ENCODE assay signal across 7 mouse cellular contexts in the genomic region with DNA sequence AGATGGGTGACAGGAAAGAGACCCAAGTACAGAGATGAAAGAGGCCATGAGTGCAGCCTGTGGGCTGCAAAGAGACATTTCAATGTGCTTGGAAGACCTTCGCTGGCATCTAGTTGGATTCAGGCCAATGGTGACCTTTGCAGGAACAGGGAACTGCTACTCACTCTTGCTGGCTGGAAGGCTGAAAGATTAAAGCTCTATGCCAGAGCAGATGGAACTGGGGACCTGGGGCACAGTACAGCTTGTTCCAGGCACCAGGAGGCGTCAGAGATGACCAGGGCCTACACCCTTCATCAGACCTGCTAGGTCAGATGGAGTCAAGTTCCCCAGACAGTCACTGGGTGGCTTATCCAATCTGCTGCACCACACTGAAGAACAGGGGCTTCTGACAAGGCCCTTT. TPM values are rescaled to one million over a fixed set of nuclear protein-coding genes. Genes with fewer than 3 reads are reported as not detected.
A peak's percentile ranks its signal among the peaks of the same experiment; 100 is the strongest.
DNase-seq lines count a peak whose midpoint lies in the region; ATAC-seq lines count a peak whose summit lies in the region.

No protein-coding gene starts in this region.

- no peak for ATAC-seq in frontal cortex, adult (ENCODE audit: low TSS enrichment)

- peak; percentile 37 for DNase-seq in ovary, postnatal 36 days (ENCODE audit: low spot score)
- no peak for DNase-seq in ovary, postnatal 14 days (ENCODE audit: low spot score)
- DNase-seq in adrenal gland, postnatal 36 days: peak; percentile 85
- peak; percentile 34 to 48 for DNase-seq in heart, adult 9 months (ENCODE audit: low spot score in 2 of 2)
- no peak for DNase-seq in kidney, adult 18-20 months
- no peak for DNase-seq in urinary bladder, postnatal 36 days (ENCODE audit: low spot score in 2 of 2)

RNA-seq across cellular contexts. Expression of a gene that starts 17.3 kb away (rescaled TPM):
- total RNA-seq in adrenal gland, postnatal 36 days (2021): 100 to 1,000 TPM; 469 to 912 TPM

RNA-seq across cellular contexts. Expression of a gene that starts 57.0 kb away (rescaled TPM):
- 100 to 1,000 TPM; 289 to 360 TPM for total RNA-seq in adrenal gland, postnatal 36 days (2021)

Comparison
In these comparisons a context has a peak if more than half of its experiments do, and no peak if none do; other contexts are left out.
1. DNase-seq: peak in ovary, postnatal 36 days (single experiment), adrenal gland, postnatal 36 days (2 of 2) and heart, adult 9 months (2 of 2); none in ovary, postnatal 14 days (single experiment), kidney, adult 18-20 months (single experiment) and urinary bladder, postnatal 36 days (0 of 2).